20 mouse cellular contexts compared by ENCODE assay signal in the genomic region with DNA sequence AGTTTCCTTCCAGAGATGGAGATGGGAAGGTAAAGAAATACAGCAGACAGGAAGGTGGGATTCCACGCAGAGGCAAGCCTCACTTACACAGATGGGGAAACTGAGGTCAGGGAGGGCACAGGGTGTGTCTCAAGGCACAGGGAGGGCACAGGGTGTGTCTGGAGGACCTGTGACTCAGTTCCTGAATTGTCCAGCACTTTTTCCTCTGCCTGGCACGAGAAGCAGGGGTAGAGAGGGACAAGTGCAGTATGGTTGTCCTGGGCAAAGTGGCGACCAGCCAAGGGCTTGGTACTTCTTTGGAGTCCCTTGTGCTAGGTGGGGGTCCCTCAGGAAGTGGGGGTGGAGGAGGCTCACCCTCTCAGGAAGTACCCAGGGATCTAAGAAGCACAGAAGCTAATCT. TPM values are rescaled to one million over a fixed set of nuclear protein-coding genes. Genes with fewer than 3 reads are reported as not detected.
A peak's percentile ranks its signal among the peaks of the same experiment; 100 is the strongest.
DNase-seq lines count a peak whose midpoint lies in the region; ATAC-seq and TF ChIP-seq lines count a peak whose summit lies in the region.
"Had no signal": no experiment of that assay in that cellular context is flagged by ENCODE, and none has a peak within 500 bp of the region (broad histone marks: within the 10 kb centered on the region; RNA-seq: fewer than 3 reads in every experiment).

No protein-coding gene starts in this region.

- no peak for TF ChIP-seq CTCF in cerebellum, adult 2 months (IDR thresholded peaks at IDR 0.05; ENCODE audit: borderline replicate concordance, insufficient read depth, low read depth, low read length)

- TF ChIP-seq POLR2A in cerebellum, adult 2 months (IDR thresholded peaks at IDR 0.05; ENCODE audit: borderline replicate concordance, insufficient read depth, low read length) = no peak

- H3K9ac ChIP-seq in heart, embryonic 16.5 days (ENCODE audit: low read length) = no peak overlapping the region
- no peak overlapping the region for H3K9ac ChIP-seq in heart, embryonic 12.5 days
- peak overlapping the region; percentile 1; the same call in 1 of the 2 replicates for H3K9ac ChIP-seq in lung, embryonic 16.5 days (ENCODE audit: low read length)
- no peak overlapping the region for H3K9ac ChIP-seq in limb, embryonic 15.5 days
- H3K9ac ChIP-seq in stomach, embryonic 16.5 days (ENCODE audit: low read length) = 0 out of 2 replicates have a peak overlapping the region, but pooled peaks have one; percentile 23
- H3K9ac ChIP-seq: forebrain, embryonic 12.5 days; heart, embryonic 15.5 days; hindbrain, embryonic 12.5 days; limb, embryonic 12.5 days; neural tube, embryonic 15.5 days had no signal

- ATAC-seq in heart, embryonic 16.5 days (replicated peaks; ENCODE audit: extremely low read depth, insufficient read depth, low FRiP score) = no peak
- no peak for ATAC-seq in heart, embryonic 12.5 days (ENCODE audit: insufficient number of reproducible peaks, low FRiP score)
- 0 out of 2 replicates have a peak, but pooled peaks have one; percentile 4 for ATAC-seq in lung, embryonic 16.5 days (ENCODE audit: low read depth)
- ATAC-seq in limb, embryonic 15.5 days (ENCODE audit: insufficient number of reproducible peaks, low FRiP score, low TSS enrichment, low read depth) = no peak
- ATAC-seq in stomach, embryonic 16.5 days (ENCODE audit: insufficient read depth, low FRiP score) = no peak
- ATAC-seq: inflammation-experienced regulatory T-cells, adult 6 months had no signal

- WGBS in heart, embryonic 16.5 days = 66% methylated on average over 3 of the region's 3 CpGs
- WGBS in heart, embryonic 12.5 days = 56% methylated on average over 3 of the region's 3 CpGs
- 43% methylated on average over 3 of the region's 3 CpGs for WGBS in lung, embryonic 16.5 days
- WGBS in limb, embryonic 15.5 days = 53% methylated on average over 3 of the region's 3 CpGs
- 44% methylated on average over 3 of the region's 3 CpGs for WGBS in stomach, embryonic 16.5 days
- WGBS in cerebellum, adult 2 months = 65% methylated on average over 3 of the region's 3 CpGs

- peaks cover 32% of the 10 kb centered on the region for H3K4me1 ChIP-seq in heart, embryonic 16.5 days (ENCODE audit: control insufficient read depth, insufficient read depth, low read length)
- H3K4me1 ChIP-seq in heart, embryonic 12.5 days (replicated peaks) = peaks cover 65% of the 10 kb centered on the region
- H3K4me1 ChIP-seq in lung, embryonic 16.5 days (replicated peaks; ENCODE audit: control insufficient read depth, insufficient read depth, low read length) = peaks cover 60% of the 10 kb centered on the region
- peaks cover 54% of the 10 kb centered on the region for H3K4me1 ChIP-seq in limb, embryonic 15.5 days
- H3K4me1 ChIP-seq in stomach, embryonic 16.5 days (ENCODE audit: control insufficient read depth, insufficient read depth, low read length) = peaks cover 22% of the 10 kb centered on the region
- no peaks in the 10 kb centered on the region for H3K4me1 ChIP-seq in cerebellum, adult 2 months (ENCODE audit: control insufficient read depth, insufficient read depth, low read length)

- DNase-seq in lung, postnatal 25 days (ENCODE audit: low spot score) = no peak
- DNase-seq in testis, postnatal 10 days (ENCODE audit: low spot score) = no peak
- DNase-seq in cerebellum, adult 2 months = no peak
- DNase-seq: cerebellum, postnatal 25 days; kidney, postnatal 14 days; midbrain, embryonic 14.5 days; retina, postnatal 1 day had no signal

- H3K27ac ChIP-seq in heart, embryonic 16.5 days (ENCODE audit: low read length) = 0 out of 2 replicates have a peak overlapping the region, but pooled peaks have one; percentile 9
- no peak overlapping the region for H3K27ac ChIP-seq in heart, embryonic 12.5 days (ENCODE audit: poor library complexity, severe bottlenecking)
- peak overlapping the region; percentile 91 for H3K27ac ChIP-seq in lung, embryonic 16.5 days (ENCODE audit: low read length)
- 0 out of 2 replicates have a peak overlapping the region, but pooled peaks have one; percentile 22 for H3K27ac ChIP-seq in limb, embryonic 15.5 days
- H3K27ac ChIP-seq in stomach, embryonic 16.5 days (ENCODE audit: low read length) = peak overlapping the region; percentile 43
- no peak overlapping the region for H3K27ac ChIP-seq in cerebellum, adult 2 months (ENCODE audit: insufficient read depth, low read length)
- H3K27ac ChIP-seq: forebrain, embryonic 12.5 days; heart, embryonic 15.5 days; hindbrain, embryonic 12.5 days; left cerebral cortex, adult 2 months; limb, embryonic 12.5 days; neural tube, embryonic 15.5 days had no signal

- H3K9me3 ChIP-seq in heart, embryonic 16.5 days (replicated peaks; ENCODE audit: control insufficient read depth, low read length) = no peaks in the 10 kb centered on the region
- H3K9me3 ChIP-seq in heart, embryonic 12.5 days (replicated peaks) = no peaks in the 10 kb centered on the region
- no peaks in the 10 kb centered on the region for H3K9me3 ChIP-seq in lung, embryonic 16.5 days (ENCODE audit: control insufficient read depth, low read length)
- no peaks in the 10 kb centered on the region for H3K9me3 ChIP-seq in limb, embryonic 15.5 days
- no peaks in the 10 kb centered on the region for H3K9me3 ChIP-seq in stomach, embryonic 16.5 days (replicated peaks; ENCODE audit: control insufficient read depth, low read length)
- H3K9me3 ChIP-seq: forebrain, embryonic 12.5 days; heart, embryonic 15.5 days; hindbrain, embryonic 12.5 days; limb, embryonic 12.5 days; neural tube, embryonic 15.5 days had no signal

- no peak overlapping the region for H3K4me3 ChIP-seq in heart, embryonic 16.5 days (ENCODE audit: low read length)
- no peak overlapping the region for H3K4me3 ChIP-seq in heart, embryonic 12.5 days
- no peak overlapping the region for H3K4me3 ChIP-seq in lung, embryonic 16.5 days (ENCODE audit: low read length)
- no peak overlapping the region for H3K4me3 ChIP-seq in limb, embryonic 15.5 days
- no peak overlapping the region for H3K4me3 ChIP-seq in stomach, embryonic 16.5 days (replicated peaks; ENCODE audit: low read length)
- H3K4me3 ChIP-seq in cerebellum, adult 2 months (replicated peaks; ENCODE audit: insufficient read depth, low read depth, low read length) = no peak overlapping the region
- H3K4me3 ChIP-seq: forebrain, embryonic 12.5 days; heart, embryonic 15.5 days; hindbrain, embryonic 12.5 days; left cerebral cortex, adult 2 months; limb, embryonic 12.5 days; myocyte; neural tube, embryonic 15.5 days had no signal

- H3K27me3 ChIP-seq in heart, embryonic 16.5 days (ENCODE audit: control insufficient read depth, insufficient read depth, low read length) = no peaks in the 10 kb centered on the region; the same call in 1 of the 2 replicates
- H3K27me3 ChIP-seq in heart, embryonic 12.5 days (replicated peaks) = peaks cover 9% of the 10 kb centered on the region; the same call in 1 of the 2 replicates
- no peaks in the 10 kb centered on the region; the same call in 1 of the 2 replicates for H3K27me3 ChIP-seq in lung, embryonic 16.5 days (ENCODE audit: control insufficient read depth, insufficient read depth, low read depth, low read length)
- no peaks in the 10 kb centered on the region for H3K27me3 ChIP-seq in limb, embryonic 15.5 days
- peaks cover 2% of the 10 kb centered on the region; the same call in 1 of the 2 replicates for H3K27me3 ChIP-seq in stomach, embryonic 16.5 days (ENCODE audit: control insufficient read depth, insufficient read depth, low read length)
- no peaks in the 10 kb centered on the region for H3K27me3 ChIP-seq in cerebellum, adult 2 months (ENCODE audit: control insufficient read depth, insufficient read depth, low read length)

- H3K4me2 ChIP-seq in heart, embryonic 16.5 days (ENCODE audit: low read depth, low read length) = no peak overlapping the region
- H3K4me2 ChIP-seq in heart, embryonic 12.5 days = no peak overlapping the region
- no peak overlapping the region for H3K4me2 ChIP-seq in lung, embryonic 16.5 days (ENCODE audit: low read depth, low read length)
- no peak overlapping the region for H3K4me2 ChIP-seq in limb, embryonic 15.5 days
- no peak overlapping the region for H3K4me2 ChIP-seq in stomach, embryonic 16.5 days (ENCODE audit: low read depth, low read length)
- H3K4me2 ChIP-seq: forebrain, embryonic 12.5 days; heart, embryonic 15.5 days; hindbrain, embryonic 12.5 days; limb, embryonic 12.5 days; neural tube, embryonic 15.5 days had no signal

- H3K36me3 ChIP-seq in heart, embryonic 16.5 days (ENCODE audit: control insufficient read depth, insufficient read depth) = no peaks in the 10 kb centered on the region
- H3K36me3 ChIP-seq in heart, embryonic 12.5 days = no peaks in the 10 kb centered on the region
- H3K36me3 ChIP-seq in lung, embryonic 16.5 days (ENCODE audit: control insufficient read depth, insufficient read depth, low read length) = no peaks in the 10 kb centered on the region
- no peaks in the 10 kb centered on the region for H3K36me3 ChIP-seq in limb, embryonic 15.5 days
- H3K36me3 ChIP-seq in stomach, embryonic 16.5 days (ENCODE audit: control insufficient read depth, insufficient read depth, low read length) = no peaks in the 10 kb centered on the region
- H3K36me3 ChIP-seq: forebrain, embryonic 12.5 days; heart, embryonic 15.5 days; hindbrain, embryonic 12.5 days; limb, embryonic 12.5 days; neural tube, embryonic 15.5 days had no signal

RNA-seq across cellular contexts. Expression of a gene that starts 19.0 kb away (rescaled TPM):
- 3.1 and 3.9 TPM in 2 replicates for polyA plus RNA-seq in heart, embryonic 16.5 days (2015; fragmentation: Nextera tagmentation; extraction: Ambion mirVana)
- 5.3 and 6.1 TPM in 2 replicates for polyA plus RNA-seq in heart, embryonic 12.5 days (2016; fragmentation: Nextera tagmentation; extraction: Ambion mirVana)
- 11.6 and 11.8 TPM in 2 replicates for polyA plus RNA-seq in lung, embryonic 16.5 days (2015; fragmentation: Nextera tagmentation; extraction: Ambion mirVana)
- polyA plus RNA-seq in limb, embryonic 15.5 days (2015; fragmentation: Nextera tagmentation; extraction: Ambion mirVana) = 6.2 and 6.5 TPM in 2 replicates
- polyA plus RNA-seq in stomach, embryonic 16.5 days (2015; fragmentation: Nextera tagmentation; extraction: Ambion mirVana) = 9.5 and 12.1 TPM in 2 replicates
- polyA plus RNA-seq in cerebellum, adult 2 months (2012; rRNA removed) = 1.9 and 2.0 TPM in 2 replicates
- polyA plus RNA-seq: inflammation-experienced regulatory T-cells, adult 6 months had no signal

RNA-seq across cellular contexts. Expression of a gene that starts 42.8 kb away (rescaled TPM):
- polyA plus RNA-seq in heart, embryonic 16.5 days (2015; fragmentation: Nextera tagmentation; extraction: Ambion mirVana) = 2.3 and 4.0 TPM in 2 replicates
- 2.6 and 3.1 TPM in 2 replicates for polyA plus RNA-seq in heart, embryonic 12.5 days (2016; fragmentation: Nextera tagmentation; extraction: Ambion mirVana)
- 17.7 and 18.0 TPM in 2 replicates for polyA plus RNA-seq in lung, embryonic 16.5 days (2015; fragmentation: Nextera tagmentation; extraction: Ambion mirVana)
- 16.3 and 19.7 TPM in 2 replicates for polyA plus RNA-seq in limb, embryonic 15.5 days (2015; fragmentation: Nextera tagmentation; extraction: Ambion mirVana)
- 16.1 and 18.9 TPM in 2 replicates for polyA plus RNA-seq in stomach, embryonic 16.5 days (2015; fragmentation: Nextera tagmentation; extraction: Ambion mirVana)
- 14.0 and 15.0 TPM in 2 replicates for polyA plus RNA-seq in cerebellum, adult 2 months (2012; rRNA removed)
- polyA plus RNA-seq: inflammation-experienced regulatory T-cells, adult 6 months had no signal

Comparison
In these comparisons a context has a peak if more than half of its experiments do, and no peak if none do; other contexts are left out.
1. H3K27ac ChIP-seq: peak in heart, embryonic 16.5 days (single experiment), lung, embryonic 16.5 days (single experiment), limb, embryonic 15.5 days (single experiment) and stomach, embryonic 16.5 days (single experiment); none in heart, embryonic 12.5 days (single experiment) and cerebellum, adult 2 months (single experiment).
2. H3K9ac ChIP-seq: peak in lung, embryonic 16.5 days (single experiment) and stomach, embryonic 16.5 days (single experiment); none in heart, embryonic 16.5 days (single experiment), heart, embryonic 12.5 days (single experiment) and limb, embryonic 15.5 days (single experiment).